Mouse (Mus musculus): ENCODE results near the gene Pkd1l1.

DNA sequence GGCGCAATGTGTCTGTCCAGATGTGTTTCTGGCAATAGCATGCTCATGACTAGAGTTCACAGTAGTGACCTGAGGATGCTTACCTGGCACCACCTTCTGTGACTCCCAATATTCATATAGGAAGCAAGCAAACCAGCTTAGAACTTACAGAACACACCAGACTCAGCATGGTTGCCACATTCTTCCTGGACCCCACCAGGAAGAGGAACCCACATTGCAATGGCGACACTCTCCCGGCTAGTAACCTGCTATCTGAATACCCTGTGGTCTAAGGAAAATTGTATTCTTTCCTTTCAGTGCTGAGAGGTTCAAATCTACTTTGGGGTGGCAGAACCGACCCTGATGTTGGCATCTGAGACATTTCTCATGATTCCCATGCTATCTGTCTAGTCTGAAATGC is 5.1 kb upstream of the Pkd1l1 start:
- TF ChIP-seq CTCF (IDR thresholded peaks at IDR 0.05; ENCODE audit: low read depth) = no peak
- TF ChIP-seq EP300 (IDR thresholded peaks at IDR 0.05; ENCODE audit: low read depth) = no peak
